Mouse (Mus musculus) CH12.LX (cell line): ENCODE results near the gene Aldh4a1.

Source experiments
- CTCF ChIP-seq, 2 experiments: IDR thresholded peaks in 1 of 2; conservative IDR thresholded peaks in 1 of 2; 2 replicates each; pipeline ENCODE4 v1.5.1; 2011 to 2012; ENCODE audit warnings: low read depth in 2 of 2, low read length in 2 of 2, improper control_type of control experiment in 1 of 2, inconsistent platforms in 1 of 2, mild to moderate bottlenecking in 1 of 2, moderate library complexity in 1 of 2
- E2F4 ChIP-seq: IDR thresholded peaks from 2 replicates; pipeline ENCODE4 v1.6.1; 2011; ENCODE audit warnings: low read depth, low read length, improper control_type of control experiment; ENCODE audit not compliant: insufficient replicate concordance
- EP300 ChIP-seq: IDR thresholded peaks from 2 replicates; pipeline ENCODE4 v1.6.1; 2011; ENCODE audit warnings: low read length, improper control_type of control experiment
- JUN ChIP-seq: IDR thresholded peaks from 2 replicates; pipeline ENCODE4 v1.6.1; 2011; ENCODE audit warnings: low read depth, mild to moderate bottlenecking, low read length, improper control_type of control experiment, moderate library complexity; ENCODE audit not compliant: insufficient read depth
- NELFE ChIP-seq: IDR thresholded peaks from 2 replicates; pipeline ENCODE4 v1.6.1; 2011; ENCODE audit warnings: low read depth, low read length, improper control_type of control experiment
- POLR2A ChIP-seq: IDR thresholded peaks from 2 replicates; pipeline ENCODE4 v1.6.1; 2011; ENCODE audit warnings: low read depth, mild to moderate bottlenecking, improper control_type of control experiment, low read length
- SIN3A ChIP-seq: IDR thresholded peaks from 2 replicates; pipeline ENCODE4 v1.6.1; 2012; ENCODE audit warnings: low read length, improper control_type of control experiment, inconsistent platforms
- SMC3 ChIP-seq: IDR thresholded peaks from 2 replicates; pipeline ENCODE4 v1.6.1; 2011; ENCODE audit warnings: low read depth, low read length, improper control_type of control experiment

- no peak for TF ChIP-seq NELFE
- TF ChIP-seq SIN3A: no peak
- no peak for TF ChIP-seq JUN
- no peak for TF ChIP-seq CTCF (conservative IDR thresholded peaks at IDR 0.05 in 1 of 2, IDR thresholded peaks at IDR 0.05 in 1 of 2; ENCODE audit: low read depth in 2 of 2, low read length in 2 of 2)
- no peak for TF ChIP-seq EP300
- no peak for TF ChIP-seq POLR2A
- no peak for TF ChIP-seq E2F4
- no peak for TF ChIP-seq SMC3
Observed at GRCm38 (mm10) chr4:139698602-139699001, 75.9 kb downstream of the Aldh4a1 start.
